Mouse (Mus musculus) lung, postnatal 0 days (tissue): ENCODE results near the gene Cdkl3. TPM values are rescaled to one million over a fixed set of nuclear protein-coding genes. Genes with fewer than 3 reads are reported as not detected.

Experiments
- ATAC-seq: fragments of 200-750 bp; cut with Nextera tagmentation; 2 replicates; pipeline ENCODE4 v1.8.0; 2017; ENCODE audit warnings: moderate library complexity
- DNase-seq: peaks from one replicate; pipeline ENCODE4 v3.0.0-alpha.2; 2016; ENCODE audit warnings: low spot score
- H3K27ac ChIP-seq: fragments of 300-500 bp; sonication (generic); 2 replicates; pipeline ENCODE4 v1.5.1; 2014; ENCODE audit warnings: antibody characterized with exemption, mild to moderate bottlenecking, low read length, mixed read lengths
- H3K27me3 ChIP-seq: fragments of 300-500 bp; sonication (generic); replicated peaks from 2 replicates; pipeline ENCODE4 v1.6.1; 2014; ENCODE audit warnings: low read length, mixed read lengths; ENCODE audit not compliant: insufficient read depth
- H3K36me3 ChIP-seq: fragments of 300-500 bp; sonication (generic); 2 replicates; pipeline ENCODE4 v1.6.1; 2014; ENCODE audit warnings: low read length, mixed read lengths; ENCODE audit not compliant: insufficient read depth
- H3K4me1 ChIP-seq: fragments of 300-500 bp; sonication (generic); 2 replicates; pipeline ENCODE4 v1.6.1; 2014; ENCODE audit warnings: antibody characterized with exemption, low read depth, low read length, mixed read lengths; ENCODE audit not compliant: insufficient read depth
- H3K4me2 ChIP-seq: fragments of 300-500 bp; sonication (generic); replicated peaks from 2 replicates; pipeline ENCODE4 v1.6.1; 2014; ENCODE audit warnings: low read depth, mild to moderate bottlenecking, low read length, moderate library complexity, mixed read lengths
- H3K4me3 ChIP-seq: fragments of 300-500 bp; sonication (generic); 2 replicates; pipeline ENCODE4 v1.5.1; 2014; ENCODE audit warnings: low read depth, low read length
- H3K9ac ChIP-seq: fragments of 300-500 bp; sonication (generic); replicated peaks from 2 replicates; pipeline ENCODE4 v1.6.1; 2014; ENCODE audit warnings: low read depth, mild to moderate bottlenecking
- H3K9me3 ChIP-seq: fragments of 300-500 bp; sonication (generic); 2 replicates; pipeline ENCODE4 v1.6.1; 2016; ENCODE audit warnings: low read length, mixed read lengths
- CTCF ChIP-seq: IDR thresholded peaks from 2 replicates; pipeline ENCODE4 v1.5.1; 2016; ENCODE audit warnings: antibody characterized with exemption, mild to moderate bottlenecking
- EP300 ChIP-seq: IDR thresholded peaks from 2 replicates; pipeline ENCODE4 v1.6.1; 2016; ENCODE audit warnings: antibody characterized with exemption, mild to moderate bottlenecking, control low read depth
- WGBS: fragments of 180-500 bp; shearing (Covaris S2); extraction: QIAGEN DNeasy Blood & Tissue Kit; methylation state at CpG from one replicate; pipeline ENCODE4 v1.1.7; 2014; 5-methylcytosine and 5-hydroxymethylcytosine counted together
- polyA plus RNA-seq: library from polyadenylated mRNA; unstranded; fragments of >200 nt; fragmentation: Nextera tagmentation; extraction: Ambion mirVana; gene quantifications from 2 replicates; pipeline ENCODE4 v1.2.1, GENCODE M21; 2015

The Cdkl3 gene
- polyA plus RNA-seq, 1 experiment from 2014 or later, result 6.1 TPM

GRCm38 (mm10) chr11:52035905-52036304 is 31.9 kb downstream of the Cdkl3 start:
- no peak overlapping the region for H3K27ac ChIP-seq
- TF ChIP-seq EP300 (no peak), CTCF (no peak)
- no peak overlapping the region for H3K4me2 ChIP-seq
- no peaks in the 10 kb centered on the region for H3K36me3 ChIP-seq
- no peaks in the 10 kb centered on the region for H3K9me3 ChIP-seq
- WGBS, result 57% methylated on average over 3 of the region's 3 CpGs
- ATAC-seq (0 out of 2 replicates have a peak, but pooled peaks have one; percentile 6), DNase-seq (peak; percentile 62)
- H3K27me3 ChIP-seq, result no peaks in the 10 kb centered on the region
- no peak overlapping the region for H3K9ac ChIP-seq
- no peak overlapping the region for H3K4me3 ChIP-seq
- no peaks in the 10 kb centered on the region for H3K4me1 ChIP-seq

- Histone ChIP-seq H3K4me2 (no peak overlapping the region), H3K36me3 (no peaks in the 10 kb centered on the region), H3K27me3 (no peaks in the 10 kb centered on the region), H3K9me3 (no peaks in the 10 kb centered on the region), H3K9ac (no peak overlapping the region), H3K4me1 (no peaks in the 10 kb centered on the region), H3K27ac (no peak overlapping the region), H3K4me3 (no peak overlapping the region)
- no peak for DNase-seq
- TF ChIP-seq EP300 (no peak), CTCF (no peak)
- 33% methylated on average over 3 of the region's 3 CpGs for WGBS
- no peak for ATAC-seq
Observed at GRCm38 (mm10) chr11:52037659-52038058, 33.6 kb downstream of the Cdkl3 start.

GRCm38 (mm10) chr11:52043224-52043623 is 39.2 kb downstream of the Cdkl3 start:
- peak; percentile 28 for DNase-seq
- 75% methylated on average over 3 of the region's 3 CpGs for WGBS

GRCm38 (mm10) chr11:52044156-52044555 is 40.1 kb downstream of the Cdkl3 start:
- H3K27me3 ChIP-seq, result no peaks in the 10 kb centered on the region
- DNase-seq, result no peak
- TF ChIP-seq EP300 (no peak), CTCF (no peak)
- H3K4me3 ChIP-seq, result no peak overlapping the region
- H3K4me2 ChIP-seq, result no peak overlapping the region
- H3K9ac ChIP-seq, result no peak overlapping the region
- H3K36me3 ChIP-seq, result no peaks in the 10 kb centered on the region
- no peaks in the 10 kb centered on the region for H3K9me3 ChIP-seq
- H3K4me1 ChIP-seq, result no peaks in the 10 kb centered on the region
- ATAC-seq, result no peak
- no peak overlapping the region for H3K27ac ChIP-seq

More at GRCm38 (mm10) chr11:52043224-52043623, 39.2 kb downstream of the Cdkl3 start:
- H3K9ac ChIP-seq, result no peak overlapping the region
- H3K36me3 ChIP-seq, result no peaks in the 10 kb centered on the region
- no peak overlapping the region for H3K4me2 ChIP-seq
- H3K4me3 ChIP-seq, result no peak overlapping the region
- no peaks in the 10 kb centered on the region for H3K4me1 ChIP-seq
- H3K27me3 ChIP-seq, result no peaks in the 10 kb centered on the region
- TF ChIP-seq CTCF (peak; percentile 50), EP300 (no peak)
- H3K27ac ChIP-seq, result no peak overlapping the region
- no peaks in the 10 kb centered on the region for H3K9me3 ChIP-seq
- no peak for ATAC-seq

- DNase-seq, result peak; percentile 11
- no peaks in the 10 kb centered on the region for H3K4me1 ChIP-seq
- WGBS, result 45% methylated on average over 4 of the region's 4 CpGs
- no peak for TF ChIP-seq CTCF
- TF ChIP-seq EP300, result no peak
- no peak overlapping the region for H3K27ac ChIP-seq
- H3K9ac ChIP-seq, result no peak overlapping the region
- no peaks in the 10 kb centered on the region for H3K27me3 ChIP-seq
- no peak overlapping the region for H3K4me2 ChIP-seq
- H3K36me3 ChIP-seq, result no peaks in the 10 kb centered on the region
- H3K4me3 ChIP-seq, result no peak overlapping the region
- no peak for ATAC-seq
- no peaks in the 10 kb centered on the region for H3K9me3 ChIP-seq
Observed at GRCm38 (mm10) chr11:52046446-52047165, 42.6 kb downstream of the Cdkl3 start.

GRCm38 (mm10) chr11:52053371-52053770 is 49.4 kb downstream of the Cdkl3 start:
- no peaks in the 10 kb centered on the region for H3K9me3 ChIP-seq
- H3K4me3 ChIP-seq, result no peak overlapping the region
- H3K36me3 ChIP-seq, result no peaks in the 10 kb centered on the region
- no peaks in the 10 kb centered on the region for H3K27me3 ChIP-seq
- DNase-seq, result peak; percentile 26
- no peak overlapping the region for H3K9ac ChIP-seq
- no peak overlapping the region for H3K27ac ChIP-seq
- ATAC-seq, result no peak
- TF ChIP-seq CTCF, result no peak
- no peak for TF ChIP-seq EP300
- no peak overlapping the region for H3K4me2 ChIP-seq
- 71% methylated on average over 6 of the region's 6 CpGs for WGBS
- no peaks in the 10 kb centered on the region for H3K4me1 ChIP-seq

- DNase-seq (no peak), ATAC-seq (no peak)
- no peaks in the 10 kb centered on the region for H3K27me3 ChIP-seq
- no peak overlapping the region for H3K4me3 ChIP-seq
- no peak overlapping the region for H3K4me2 ChIP-seq
- no peak for TF ChIP-seq EP300
- TF ChIP-seq CTCF, result no peak
- H3K4me1 ChIP-seq, result no peaks in the 10 kb centered on the region
- no peaks in the 10 kb centered on the region for H3K9me3 ChIP-seq
- H3K27ac ChIP-seq, result no peak overlapping the region
- 87% methylated on average over 3 of the region's 3 CpGs for WGBS
- H3K9ac ChIP-seq, result no peak overlapping the region
- no peaks in the 10 kb centered on the region for H3K36me3 ChIP-seq
Observed at GRCm38 (mm10) chr11:52054728-52055127, 50.7 kb downstream of the Cdkl3 start.
